Mouse (Mus musculus): ENCODE results near the gene Ipmk. TPM values are rescaled to one million over a fixed set of nuclear protein-coding genes. Genes with fewer than 3 reads are reported as not detected.

Ipmk gene
- total and polyA plus RNA-seq, 3 experiments = 14.7 to 27.1 (median 23.8) TPM

DNA sequence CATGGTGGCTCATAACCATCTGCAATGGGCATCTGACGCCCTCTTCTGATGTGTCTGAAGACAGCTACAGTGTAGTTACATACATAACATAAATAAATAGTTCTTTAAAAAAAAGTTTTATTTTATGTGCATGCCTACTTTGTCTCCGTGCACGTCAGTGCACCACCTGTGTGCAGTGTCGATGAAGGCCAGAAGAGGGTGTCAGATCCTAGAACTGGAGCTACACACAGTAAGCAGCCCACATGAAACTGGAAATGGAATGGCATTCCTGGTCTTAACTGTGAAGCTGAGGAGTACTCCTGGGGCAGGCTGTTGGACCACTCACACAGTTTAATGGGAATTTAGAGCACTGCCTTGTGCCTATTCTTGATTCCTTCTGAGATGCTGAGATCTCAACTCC lies 15.2 kb upstream of the Ipmk start:
- no peaks in the 10 kb centered on the region for H3K27me3 ChIP-seq (replicated peaks)
- H3K4me1 ChIP-seq (ENCODE audit: control insufficient read depth in 1 of 2, insufficient read depth in 2 of 2) = peaks cover 0 to 3% of the 10 kb centered on the region in 2 experiments; a peak in 1 of 4 replicates
- no peak overlapping the region for H3K9ac ChIP-seq (ENCODE audit: insufficient read depth, low read depth)
- TF ChIP-seq SMC3 (IDR thresholded peaks at IDR 0.05; ENCODE audit: low read depth, low read length) = peak; percentile 49
- TF ChIP-seq EP300 (IDR thresholded peaks at IDR 0.05; ENCODE audit: low read length) = no peak
- no peak for TF ChIP-seq TCF12 (IDR thresholded peaks at IDR 0.05; ENCODE audit: low read depth, low read length)
- peak; percentile 19 for TF ChIP-seq RAD21 (IDR thresholded peaks at IDR 0.05; ENCODE audit: low read depth, low read length)
- TF ChIP-seq CTCF (conservative IDR thresholded peaks at IDR 0.05 in 1 of 2, IDR thresholded peaks at IDR 0.05 in 1 of 2; ENCODE audit: low read depth in 2 of 2, low read length in 2 of 2) = peak; percentile 16 to 39; a peak in 2 of 4 replicates
- H3K27ac ChIP-seq (ENCODE audit: insufficient read depth, low read depth) = no peak overlapping the region
- no peaks in the 10 kb centered on the region for H3K9me3 ChIP-seq (replicated peaks; ENCODE audit: low read length)
- dilution Hi-C loops (cut with MboI; ENCODE audit: extremely low pct_ligation_motif_present, extremely low pct_unique_long_range_greater_than_20kb, low sequenced_read_pairs) (no loop called here), in situ Hi-C loops (cut with MboI; ENCODE audit: low pct_ligation_motif_present, low pct_unique_long_range_greater_than_20kb, low sequenced_read_pairs) (no loop called here)
- H3K4me3 ChIP-seq (replicated peaks in 1 of 3; ENCODE audit: low read depth in 2 of 3, low read length in 2 of 3, poor library complexity in 1 of 3) = no peak overlapping the region
- peaks cover 56 to 88% of the 10 kb centered on the region in 2 experiments for H3K36me3 ChIP-seq (replicated peaks in 1 of 2; ENCODE audit: control insufficient read depth in 1 of 2, insufficient read depth in 1 of 2, low read length in 1 of 2)
- H3K4me2 ChIP-seq (ENCODE audit: insufficient read depth, low read depth, poor library complexity, severe bottlenecking) = no peak overlapping the region
- DNase-seq (ENCODE audit: extremely low read depth) = no peak
- H3K79me2 ChIP-seq (replicated peaks; ENCODE audit: control insufficient read depth, extremely low read depth, insufficient read depth, poor library complexity, severe bottlenecking) = peaks cover 3% of the 10 kb centered on the region

GRCm38 (mm10) chr10:71332859-71333258 lies 14.7 kb upstream of the Ipmk start:
- dilution Hi-C loops (cut with MboI; ENCODE audit: extremely low pct_ligation_motif_present, extremely low pct_unique_long_range_greater_than_20kb, low sequenced_read_pairs) (no loop called here), in situ Hi-C loops (cut with MboI; ENCODE audit: low pct_ligation_motif_present, low pct_unique_long_range_greater_than_20kb, low sequenced_read_pairs) (no loop called here)
- H3K4me1 ChIP-seq (ENCODE audit: control insufficient read depth in 1 of 2, insufficient read depth in 2 of 2) = peaks cover 0 to 4% of the 10 kb centered on the region in 2 experiments; a peak in 2 of 4 replicates
- no peak overlapping the region for H3K9ac ChIP-seq (ENCODE audit: insufficient read depth, low read depth)
- no peak overlapping the region for H3K4me3 ChIP-seq (replicated peaks in 1 of 3; ENCODE audit: low read depth in 2 of 3, low read length in 2 of 3, poor library complexity in 1 of 3)
- no peak overlapping the region for H3K27ac ChIP-seq (ENCODE audit: insufficient read depth, low read depth)
- H3K4me2 ChIP-seq (ENCODE audit: insufficient read depth, low read depth, poor library complexity, severe bottlenecking) = no peak overlapping the region
- peaks cover 5% of the 10 kb centered on the region for H3K79me2 ChIP-seq (replicated peaks; ENCODE audit: control insufficient read depth, extremely low read depth, insufficient read depth, poor library complexity, severe bottlenecking)
- H3K27me3 ChIP-seq (replicated peaks) = no peaks in the 10 kb centered on the region
- DNase-seq (ENCODE audit: extremely low read depth) = no peak
- TF ChIP-seq MYC (IDR thresholded peaks at IDR 0.05; ENCODE audit: low read depth, low read length) = no peak
- TF ChIP-seq RAD21 (IDR thresholded peaks at IDR 0.05; ENCODE audit: low read depth, low read length) = no peak
- TF ChIP-seq GABPA (IDR thresholded peaks at IDR 0.05; ENCODE audit: insufficient replicate concordance, low read depth, low read length) = no peak
- no peak for TF ChIP-seq NRF1 (IDR thresholded peaks at IDR 0.05; ENCODE audit: low read depth, low read length)
- TF ChIP-seq MAFK (IDR thresholded peaks at IDR 0.05; ENCODE audit: insufficient replicate concordance, low read length) = no peak
- TF ChIP-seq UBTF (IDR thresholded peaks at IDR 0.05; ENCODE audit: low read depth, low read length) = no peak
- TF ChIP-seq ELF1 (IDR thresholded peaks at IDR 0.05; ENCODE audit: low read depth, low read length) = no peak
- TF ChIP-seq RCOR1 (conservative IDR thresholded peaks at IDR 0.05; ENCODE audit: low read depth, low read length) = no peak
- TF ChIP-seq MEF2A (IDR thresholded peaks at IDR 0.05; ENCODE audit: borderline replicate concordance, low read depth, low read length) = no peak
- no peak for TF ChIP-seq HCFC1 (IDR thresholded peaks at IDR 0.05; ENCODE audit: low read depth, low read length)
- H3K9me3 ChIP-seq (replicated peaks; ENCODE audit: low read length) = no peaks in the 10 kb centered on the region
- H3K36me3 ChIP-seq (replicated peaks in 1 of 2; ENCODE audit: control insufficient read depth in 1 of 2, insufficient read depth in 1 of 2, low read length in 1 of 2) = peaks cover 53 to 86% of the 10 kb centered on the region in 2 experiments
